Mouse (Mus musculus) CH12F3 (cell line): ENCODE results near the gene Cox10.
"Not testable (repeated sequence)": the region's sequence is repeated elsewhere in the genome, so short reads cannot be mapped to it uniquely, and the experiment has no call there.

Experiments used
- in situ Hi-C: fragments of 300-500 bp; cut with MboI; formaldehyde crosslinking; loops from 2 replicates; pipeline ENCODE4 v1.14.3; 2020; ENCODE audit warnings: low sequenced_read_pairs

Gene Cox10

DNA sequence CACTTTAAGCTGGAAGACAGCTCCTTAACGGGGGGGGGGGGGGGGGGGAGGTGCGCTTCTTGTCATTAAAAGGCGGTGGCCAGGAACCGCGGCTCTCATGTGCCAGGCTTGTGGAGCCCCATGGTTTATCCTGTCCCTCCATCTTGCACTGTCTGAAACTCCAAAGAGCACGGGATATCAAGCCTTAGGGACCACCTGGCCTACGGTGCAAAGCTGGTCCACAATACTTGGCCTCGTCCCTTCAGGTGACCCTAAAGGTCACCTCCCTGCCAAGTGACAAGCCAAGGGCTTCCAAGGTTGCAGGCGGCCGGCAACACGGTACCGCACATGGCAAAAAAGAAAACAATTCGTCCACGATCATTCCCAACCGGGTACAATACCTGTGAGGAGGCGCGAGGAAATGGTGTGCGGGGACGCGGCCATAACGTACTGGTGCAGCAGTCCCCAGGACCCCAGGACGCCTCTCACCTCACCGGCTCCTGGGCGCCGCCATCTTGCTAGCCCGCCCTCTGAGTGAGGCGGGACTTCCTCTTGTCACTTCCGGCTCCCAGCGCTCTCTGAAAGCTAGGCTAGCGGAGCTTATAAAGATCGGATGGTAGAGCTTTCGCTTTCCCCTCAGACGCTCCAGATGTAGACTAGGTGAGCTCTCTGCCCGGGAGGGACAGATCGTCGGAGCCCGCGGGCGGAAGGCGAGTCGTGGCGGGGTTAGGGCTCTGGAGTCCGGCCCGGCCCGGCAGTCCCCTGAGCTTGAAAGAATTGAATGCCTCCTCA is at the start of gene Cox10:
Gene Cox10 (minus strand): TSS at position 513 of the 771 bp plus-strand sequence.
- in situ Hi-C loops: no loop called here

DNA sequence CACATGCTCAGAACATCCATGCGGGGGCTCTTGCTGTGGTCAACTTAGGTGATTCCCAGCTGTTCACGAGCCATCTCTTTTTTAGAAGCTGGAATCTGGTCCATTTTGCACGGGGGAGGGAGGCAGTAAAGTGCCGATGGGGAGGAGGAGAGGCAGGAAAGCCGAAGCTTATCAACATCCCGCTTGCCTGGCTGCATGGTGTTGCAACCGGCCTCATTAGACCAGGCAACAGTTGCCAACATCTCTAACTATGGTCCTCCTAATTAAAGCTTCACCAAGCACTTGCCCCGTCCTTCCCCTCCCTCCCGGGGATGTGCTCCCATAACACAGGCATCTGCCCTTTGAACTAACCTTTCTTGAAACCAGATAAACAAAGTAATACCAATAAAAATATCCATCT is 48.7 kb upstream of the Cox10 start:
- in situ Hi-C loops: no loop called here

DNA sequence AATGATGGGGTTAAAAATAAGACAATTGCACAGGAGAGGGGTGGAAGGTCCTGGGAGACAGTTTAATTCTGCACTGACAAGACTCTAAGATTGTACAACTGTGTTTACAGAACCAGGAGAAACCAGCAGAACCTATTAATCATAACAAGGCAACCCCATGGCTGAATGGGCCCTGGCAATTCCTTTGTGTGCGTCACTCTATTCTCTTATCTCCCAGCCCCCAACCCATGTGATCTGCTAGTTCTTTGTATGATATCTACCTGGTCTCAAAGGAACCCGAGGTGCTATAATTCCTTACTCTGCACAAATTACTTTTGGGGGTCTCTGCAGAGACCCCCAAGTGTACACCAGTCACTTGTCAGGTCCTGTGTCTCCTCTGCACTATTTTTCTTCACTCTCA is 46.2 kb upstream of the Cox10 start:
- in situ Hi-C loops: no loop called here

- in situ Hi-C loops: not testable (repeated sequence)
Measured at GRCm38 (mm10) chr11:64123174-64123573, 43.9 kb upstream of the Cox10 start.

DNA sequence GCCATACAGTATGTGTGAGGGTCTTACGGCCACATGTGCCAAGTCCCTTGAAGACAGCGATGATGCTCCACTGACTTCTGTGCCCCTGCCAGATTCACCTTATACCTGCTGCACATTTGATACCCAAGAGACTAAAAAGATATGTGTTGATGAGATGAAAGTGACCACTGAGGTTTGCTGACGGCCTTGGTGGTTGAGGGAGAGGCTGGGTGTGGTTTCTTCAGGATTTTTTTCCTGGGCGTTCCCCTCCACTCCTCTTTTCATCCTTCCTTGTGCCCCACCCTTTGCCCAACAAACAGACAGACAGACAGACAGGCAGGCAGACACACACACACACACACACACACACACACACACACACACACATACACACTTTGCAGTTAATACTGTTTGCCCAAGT is 37.4 kb upstream of the Cox10 start:
- in situ Hi-C loops: no loop called here

GRCm38 (mm10) chr11:64115822-64116221 is 36.6 kb upstream of the Cox10 start:
- in situ Hi-C loops: no loop called here

DNA sequence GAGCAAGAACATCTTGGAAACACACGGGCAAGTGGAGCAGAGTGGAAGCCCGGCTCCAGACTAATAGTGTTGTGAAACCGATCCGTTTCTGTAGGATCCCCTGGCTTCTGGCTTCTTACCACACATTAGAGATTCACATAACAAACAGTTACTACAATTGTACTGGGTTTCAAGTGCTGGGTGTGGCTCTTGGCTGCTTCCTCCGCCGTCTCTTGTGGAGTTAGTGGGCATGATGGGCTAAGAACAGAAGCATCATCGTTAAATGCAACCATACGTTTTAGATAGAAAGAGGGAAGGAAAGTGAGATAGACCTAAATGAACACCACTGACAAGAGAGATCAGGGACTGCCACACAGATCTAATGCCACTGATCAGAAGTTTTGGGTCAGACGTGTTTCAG is 35.8 kb upstream of the Cox10 start:
- in situ Hi-C loops: no loop called here

- in situ Hi-C loops: no loop called here
Measured at GRCm38 (mm10) chr11:64100060-64100459, 20.8 kb upstream of the Cox10 start.

DNA sequence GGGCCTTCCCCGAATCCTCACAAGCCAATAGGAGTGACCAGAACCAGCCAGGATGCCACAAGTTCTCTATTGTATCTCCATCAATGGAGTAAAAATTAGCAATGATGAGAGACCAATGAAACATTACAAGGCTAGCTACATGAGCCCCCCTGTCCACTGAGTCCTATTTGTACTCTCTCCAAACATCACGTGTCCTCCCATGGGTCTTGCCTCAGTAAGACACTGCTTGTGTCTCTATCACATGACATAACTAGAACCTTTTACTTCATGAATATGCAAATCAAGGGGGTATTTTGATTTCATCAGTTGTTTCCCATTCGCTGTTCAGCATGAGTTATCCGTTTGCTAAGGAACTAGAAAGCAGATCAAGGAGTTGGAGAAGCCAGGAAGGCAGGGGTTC is 13.8 kb upstream of the Cox10 start:
- in situ Hi-C loops: no loop called here

GRCm38 (mm10) chr11:64091150-64091549 is 11.9 kb upstream of the Cox10 start:
- in situ Hi-C loops: no loop called here

GRCm38 (mm10) chr11:64089682-64090081 is 10.4 kb upstream of the Cox10 start:
- in situ Hi-C loops: no loop called here

DNA sequence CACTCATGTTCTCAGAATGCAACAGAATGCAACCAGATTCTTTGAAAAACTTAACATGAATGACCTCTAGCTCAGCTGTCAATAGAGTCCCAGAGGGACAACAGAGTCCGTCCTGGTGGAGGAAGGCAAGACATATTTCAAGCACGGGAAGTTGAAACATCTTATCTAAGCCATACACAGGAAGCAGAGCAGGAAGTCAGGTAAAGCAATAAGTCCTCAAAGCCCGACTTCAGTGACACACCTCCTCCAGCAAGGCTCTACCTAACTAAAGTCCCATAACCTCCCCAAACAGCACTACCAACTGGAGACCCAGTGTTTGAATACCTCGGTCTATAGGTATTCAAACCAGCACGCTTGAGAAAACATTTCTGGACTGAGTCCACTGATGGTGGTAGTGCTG is 6.6 kb upstream of the Cox10 start:
- in situ Hi-C loops: no loop called here

DNA sequence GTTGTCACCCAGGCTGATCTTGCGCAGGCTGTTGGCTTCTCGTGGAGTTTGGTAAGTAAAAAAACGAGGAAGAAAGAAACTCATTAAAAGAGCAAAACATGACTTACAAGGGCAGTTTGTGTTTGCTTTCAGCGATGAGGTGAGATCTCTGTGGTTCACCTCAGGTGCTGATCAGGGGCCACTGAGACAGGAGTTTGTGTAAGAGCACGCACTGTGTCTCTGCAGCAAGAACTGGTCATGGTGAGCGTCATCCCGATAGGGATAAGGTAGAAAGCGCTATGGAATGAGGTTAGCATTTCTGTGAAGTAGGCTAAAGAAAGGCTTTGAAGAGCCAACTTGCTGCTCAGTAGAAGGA is 436 bp upstream of the Cox10 start:
- in situ Hi-C loops: no loop called here

DNA sequence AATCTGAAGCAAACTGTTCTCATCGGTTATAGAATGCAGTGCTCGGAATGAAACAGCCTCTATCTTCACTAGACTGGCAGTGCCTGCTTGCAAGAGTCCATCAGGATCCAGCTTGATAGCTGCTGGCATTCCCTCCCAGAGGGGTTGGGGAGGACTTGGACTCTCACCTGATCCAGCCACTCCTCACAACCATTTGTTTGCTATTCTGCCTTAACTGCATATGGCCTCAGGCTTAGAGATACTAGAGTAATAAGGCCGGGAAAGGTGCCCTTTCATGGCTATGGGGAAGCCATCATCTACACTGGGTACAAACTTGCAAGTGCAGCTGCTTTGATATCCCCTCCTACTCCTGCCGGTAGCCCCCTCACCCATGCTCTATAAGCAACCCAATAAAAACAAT is 3.1 kb downstream of the Cox10 start:
- in situ Hi-C loops: no loop called here

DNA sequence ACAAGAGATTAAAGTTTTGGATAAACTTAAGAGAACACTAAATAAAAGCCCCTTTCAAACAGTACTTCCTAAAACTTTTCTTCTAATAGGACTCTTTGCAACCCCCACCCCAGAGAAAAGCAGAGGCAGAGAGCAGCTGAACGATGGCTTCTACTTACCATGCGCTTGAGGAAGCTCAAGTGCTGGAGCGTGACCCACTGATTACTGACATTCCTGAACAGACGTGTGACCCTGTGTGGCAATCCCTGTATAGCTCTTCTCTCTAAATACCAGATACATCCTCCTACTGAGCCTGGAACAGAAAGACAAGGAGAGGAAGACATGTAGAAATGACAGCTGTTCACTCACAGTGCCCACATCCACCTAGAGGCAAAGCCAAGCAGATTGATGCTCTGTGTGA is 5.9 kb downstream of the Cox10 start:
- in situ Hi-C loops: no loop called here

- in situ Hi-C loops: no loop called here
Measured at GRCm38 (mm10) chr11:64071536-64071935, 7.7 kb downstream of the Cox10 start.

- in situ Hi-C loops: no loop called here
Measured at GRCm38 (mm10) chr11:64066001-64066400, 13.3 kb downstream of the Cox10 start.

GRCm38 (mm10) chr11:64063130-64063529 is 16.1 kb downstream of the Cox10 start:
- in situ Hi-C loops: no loop called here

GRCm38 (mm10) chr11:64062226-64062625 is 17.0 kb downstream of the Cox10 start:
- in situ Hi-C loops: no loop called here

DNA sequence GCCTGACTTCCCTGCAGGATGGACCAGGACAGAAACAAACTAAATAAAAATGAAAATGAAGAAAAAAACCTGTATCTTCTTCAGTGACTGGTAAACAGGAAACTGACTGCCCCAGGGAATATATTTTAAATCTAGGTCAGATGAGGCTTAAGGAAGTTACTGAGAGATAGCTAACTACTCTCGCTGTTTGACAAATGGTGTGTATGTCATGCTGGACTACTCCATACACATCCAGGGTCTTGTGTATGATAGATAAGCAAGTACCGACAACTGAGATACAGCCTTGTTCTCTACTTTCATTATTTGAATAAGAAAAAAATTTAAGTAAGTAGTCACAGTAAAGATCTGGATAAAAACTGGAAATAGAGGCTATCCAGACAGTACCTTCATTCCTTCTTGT is 20.0 kb downstream of the Cox10 start:
- in situ Hi-C loops: no loop called here

GRCm38 (mm10) chr11:64058474-64058873 is 20.8 kb downstream of the Cox10 start:
- in situ Hi-C loops: no loop called here

DNA sequence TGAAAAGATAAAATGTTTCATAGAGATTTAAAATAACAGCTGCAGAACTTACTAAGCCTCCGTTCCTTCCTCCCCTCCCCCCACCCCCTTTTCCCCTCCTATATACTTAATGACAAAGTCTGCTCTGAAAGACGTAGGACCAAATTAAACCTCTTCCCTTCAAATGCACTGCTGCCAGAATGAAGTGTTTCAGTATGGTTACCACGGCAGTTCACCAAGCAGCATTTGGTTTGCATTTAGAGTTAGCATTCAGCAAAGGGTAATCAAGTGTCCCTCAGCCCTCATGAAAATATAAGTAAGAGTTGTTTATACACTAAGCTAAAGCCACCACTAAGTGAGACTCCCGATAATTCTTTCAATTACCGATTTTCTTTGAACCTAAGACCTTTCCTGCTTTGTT is 25.9 kb downstream of the Cox10 start:
- in situ Hi-C loops: no loop called here
